Mouse (Mus musculus): ENCODE data around the gene Dync1h1. TPM values are rescaled to one million over a fixed set of nuclear protein-coding genes. Genes with fewer than 3 reads are reported as not detected.

Dync1h1 gene
- polyA plus RNA-seq (2014; fragmentation: Illumina TruSeq; extraction: RNeasy Lipid Tissue Mini Kit (QIAGEN cat#74804); ENCODE audit: low read depth, low replicate concordance): 9.2 TPM

GRCm38 (mm10) chr12:110601241-110602218, at the start of gene Dync1h1:
Dync1h1 (plus strand) TSS chr12:110601452.

GRCm38 (mm10) chr12:110682561-110683299, 81.5 kb downstream of the Dync1h1 start, which contains the start of gene 1700001K19Rik:
1700001K19Rik (minus strand) TSS chr12:110682619.

DNA sequence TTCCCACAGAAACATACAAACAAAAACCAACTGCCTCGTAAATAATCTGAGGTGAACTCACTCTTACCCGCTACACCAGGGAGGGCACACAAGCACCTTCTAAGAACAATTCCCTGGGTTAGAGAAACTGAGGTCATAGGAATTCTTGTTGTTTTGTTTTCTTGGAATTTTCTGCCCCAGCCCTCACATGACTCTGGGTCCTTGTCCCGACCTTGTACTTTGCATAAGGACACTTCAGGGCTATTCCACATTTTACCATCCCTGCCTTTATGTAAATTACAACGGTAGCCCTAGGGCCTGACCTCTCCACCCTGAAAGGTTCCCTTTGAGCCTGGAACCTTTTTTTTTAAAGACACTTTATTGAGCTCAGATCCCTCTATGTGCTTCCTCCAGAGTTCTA, 101.3 kb downstream of the Dync1h1 start, which contains the start of gene Hsp90aa1:
Gene Hsp90aa1, minus strand, starts transcription at position 173 of the 400 bp plus-strand sequence.

Other genes starting within 250 kb of the Dync1h1 start
- 146 TPM for gene Ppp2r5c, start 154.3 kb upstream of the Dync1h1 start, polyA plus RNA-seq (2014; fragmentation: Illumina TruSeq; extraction: RNeasy Lipid Tissue Mini Kit (QIAGEN cat#74804); ENCODE audit: low read depth, low replicate concordance)
- gene 1700001K19Rik, start 81.2 kb downstream of the Dync1h1 start, polyA plus RNA-seq (2014; fragmentation: Illumina TruSeq; extraction: RNeasy Lipid Tissue Mini Kit (QIAGEN cat#74804); ENCODE audit: low read depth, low replicate concordance): not detected
- 1,780 TPM for gene Hsp90aa1, start 101.3 kb downstream of the Dync1h1 start, polyA plus RNA-seq (2014; fragmentation: Illumina TruSeq; extraction: RNeasy Lipid Tissue Mini Kit (QIAGEN cat#74804); ENCODE audit: low read depth, low replicate concordance)
- 40.2 TPM for gene Wdr20, start 136.5 kb downstream of the Dync1h1 start, polyA plus RNA-seq (2014; fragmentation: Illumina TruSeq; extraction: RNeasy Lipid Tissue Mini Kit (QIAGEN cat#74804); ENCODE audit: low read depth, low replicate concordance)
- gene Mok, start 239.5 kb downstream of the Dync1h1 start, polyA plus RNA-seq (2014; fragmentation: Illumina TruSeq; extraction: RNeasy Lipid Tissue Mini Kit (QIAGEN cat#74804); ENCODE audit: low read depth, low replicate concordance): 4.6 TPM
- gene Zfp839, start 248.8 kb downstream of the Dync1h1 start, polyA plus RNA-seq (2014; fragmentation: Illumina TruSeq; extraction: RNeasy Lipid Tissue Mini Kit (QIAGEN cat#74804); ENCODE audit: low read depth, low replicate concordance): 4.9 TPM